Mouse (Mus musculus): Measurements from ENCODE around the gene Foxo1. TPM values are rescaled to one million over a fixed set of nuclear protein-coding genes. Genes with fewer than 3 reads are reported as not detected.

The Foxo1 gene
- polyA plus RNA-seq, 1 experiment from 2014 or later: 3.9 TPM

GRCm38 (mm10) chr3:52245996-52246830 is 21.9 kb upstream of the Foxo1 start:
- Histone ChIP-seq H3K27me3 (ENCODE audit: control insufficient read depth, insufficient read depth, low read length) (no peaks in the 10 kb centered on the region), H3K9me3 (ENCODE audit: control insufficient read depth, low read length) (no peaks in the 10 kb centered on the region), H3K36me3 (replicated peaks; ENCODE audit: control insufficient read depth, insufficient read depth) (no peaks in the 10 kb centered on the region), H3K4me3 (replicated peaks; ENCODE audit: low read length) (no peak overlapping the region), H3K27ac (no peak overlapping the region), H3K4me1 (replicated peaks; ENCODE audit: control insufficient read depth, insufficient read depth, low read length) (no peaks in the 10 kb centered on the region), H3K4me2 (replicated peaks) (no peak overlapping the region), H3K9ac (no peak overlapping the region)
- ATAC-seq (ENCODE audit: low FRiP score): peak; percentile 39; the same call in 1 of the 2 replicates
- 79% methylated on average over 12 of the region's 12 CpGs for WGBS
- DNase-seq (ENCODE audit: low spot score): no peak

- 29% methylated on average over 1 of the region's 1 CpGs for WGBS
- Histone ChIP-seq H3K9ac (no peak overlapping the region), H3K27ac (no peak overlapping the region), H3K36me3 (replicated peaks; ENCODE audit: control insufficient read depth, insufficient read depth) (no peaks in the 10 kb centered on the region), H3K4me1 (replicated peaks; ENCODE audit: control insufficient read depth, insufficient read depth, low read length) (no peaks in the 10 kb centered on the region), H3K4me2 (replicated peaks) (no peak overlapping the region), H3K9me3 (ENCODE audit: control insufficient read depth, low read length) (no peaks in the 10 kb centered on the region), H3K27me3 (ENCODE audit: control insufficient read depth, insufficient read depth, low read length) (no peaks in the 10 kb centered on the region), H3K4me3 (replicated peaks; ENCODE audit: low read length) (no peak overlapping the region)
- DNase-seq (ENCODE audit: low spot score): no peak
- ATAC-seq (ENCODE audit: low FRiP score): no peak
Observed at GRCm38 (mm10) chr3:52251184-52251583, 17.0 kb upstream of the Foxo1 start.

- Histone ChIP-seq H3K36me3 (replicated peaks; ENCODE audit: control insufficient read depth, insufficient read depth) (no peaks in the 10 kb centered on the region), H3K4me2 (replicated peaks) (no peak overlapping the region), H3K9me3 (ENCODE audit: control insufficient read depth, low read length) (no peaks in the 10 kb centered on the region), H3K4me3 (replicated peaks; ENCODE audit: low read length) (no peak overlapping the region), H3K27me3 (ENCODE audit: control insufficient read depth, insufficient read depth, low read length) (peaks cover 5% of the 10 kb centered on the region), H3K9ac (no peak overlapping the region), H3K27ac (no peak overlapping the region), H3K4me1 (replicated peaks; ENCODE audit: control insufficient read depth, insufficient read depth, low read length) (peaks cover 5% of the 10 kb centered on the region; the same call in 1 of the 2 replicates)
- ATAC-seq (ENCODE audit: low FRiP score) (no peak), DNase-seq (ENCODE audit: low spot score) (no peak)
- 20% methylated on average over 14 of the region's 14 CpGs for WGBS
Observed at GRCm38 (mm10) chr3:52253656-52254461, 14.3 kb upstream of the Foxo1 start.

GRCm38 (mm10) chr3:52254496-52254895 is 13.6 kb upstream of the Foxo1 start:
- Histone ChIP-seq H3K4me2 (replicated peaks) (no peak overlapping the region), H3K27me3 (ENCODE audit: control insufficient read depth, insufficient read depth, low read length) (peaks cover 11% of the 10 kb centered on the region), H3K9me3 (ENCODE audit: control insufficient read depth, low read length) (no peaks in the 10 kb centered on the region), H3K9ac (no peak overlapping the region), H3K36me3 (replicated peaks; ENCODE audit: control insufficient read depth, insufficient read depth) (no peaks in the 10 kb centered on the region), H3K4me3 (replicated peaks; ENCODE audit: low read length) (no peak overlapping the region), H3K4me1 (replicated peaks; ENCODE audit: control insufficient read depth, insufficient read depth, low read length) (peaks cover 5% of the 10 kb centered on the region; the same call in 1 of the 2 replicates), H3K27ac (no peak overlapping the region)
- ATAC-seq (ENCODE audit: low FRiP score) (no peak), DNase-seq (ENCODE audit: low spot score) (no peak)
- WGBS: 8% methylated on average over 2 of the region's 2 CpGs

- peak overlapping the region; percentile 49 for H3K4me2 ChIP-seq (replicated peaks)
- DNase-seq (ENCODE audit: low spot score) (peak; percentile 82), ATAC-seq (ENCODE audit: low FRiP score) (peak; percentile 27; the same call in 1 of the 2 replicates)
- H3K4me3 ChIP-seq (replicated peaks; ENCODE audit: low read length): peak overlapping the region; percentile 9; the same call in 1 of the 2 replicates
- peaks cover 21% of the 10 kb centered on the region for H3K27me3 ChIP-seq (ENCODE audit: control insufficient read depth, insufficient read depth, low read length)
- no peaks in the 10 kb centered on the region for H3K36me3 ChIP-seq (replicated peaks; ENCODE audit: control insufficient read depth, insufficient read depth)
- H3K4me1 ChIP-seq (replicated peaks; ENCODE audit: control insufficient read depth, insufficient read depth, low read length): peaks cover 5% of the 10 kb centered on the region; the same call in 1 of the 2 replicates
- WGBS: 16% methylated on average over 18 of the region's 18 CpGs
- no peak overlapping the region for H3K9ac ChIP-seq
- no peaks in the 10 kb centered on the region for H3K9me3 ChIP-seq (ENCODE audit: control insufficient read depth, low read length)
- H3K27ac ChIP-seq: no peak overlapping the region
Observed at GRCm38 (mm10) chr3:52257782-52258441, 10.2 kb upstream of the Foxo1 start.

GRCm38 (mm10) chr3:52258532-52258931 is 9.6 kb upstream of the Foxo1 start:
- DNase-seq (ENCODE audit: low spot score) (no peak), ATAC-seq (ENCODE audit: low FRiP score) (no peak)
- Histone ChIP-seq H3K27me3 (ENCODE audit: control insufficient read depth, insufficient read depth, low read length) (peaks cover 21% of the 10 kb centered on the region), H3K36me3 (replicated peaks; ENCODE audit: control insufficient read depth, insufficient read depth) (no peaks in the 10 kb centered on the region), H3K27ac (no peak overlapping the region), H3K9ac (no peak overlapping the region), H3K4me1 (replicated peaks; ENCODE audit: control insufficient read depth, insufficient read depth, low read length) (peaks cover 5% of the 10 kb centered on the region; the same call in 1 of the 2 replicates), H3K4me2 (replicated peaks) (no peak overlapping the region), H3K9me3 (ENCODE audit: control insufficient read depth, low read length) (no peaks in the 10 kb centered on the region), H3K4me3 (replicated peaks; ENCODE audit: low read length) (no peak overlapping the region)
- WGBS: 38% methylated on average over 3 of the region's 3 CpGs

- Histone ChIP-seq H3K27ac (no peak overlapping the region), H3K36me3 (replicated peaks; ENCODE audit: control insufficient read depth, insufficient read depth) (no peaks in the 10 kb centered on the region), H3K9ac (no peak overlapping the region), H3K27me3 (ENCODE audit: control insufficient read depth, insufficient read depth, low read length) (peaks cover 54% of the 10 kb centered on the region), H3K4me2 (replicated peaks) (no peak overlapping the region), H3K9me3 (ENCODE audit: control insufficient read depth, low read length) (no peaks in the 10 kb centered on the region), H3K4me1 (replicated peaks; ENCODE audit: control insufficient read depth, insufficient read depth, low read length) (peaks cover 13% of the 10 kb centered on the region; the same call in 1 of the 2 replicates), H3K4me3 (replicated peaks; ENCODE audit: low read length) (no peak overlapping the region)
- ATAC-seq (ENCODE audit: low FRiP score) (0 out of 2 replicates have a peak, but pooled peaks have one; percentile 48), DNase-seq (ENCODE audit: low spot score) (peak; percentile 91)
- 51% methylated on average over 13 of the region's 13 CpGs for WGBS
Observed at GRCm38 (mm10) chr3:52262431-52263161, 5.5 kb upstream of the Foxo1 start.

GRCm38 (mm10) chr3:52264354-52264753 is 3.8 kb upstream of the Foxo1 start:
- Histone ChIP-seq H3K27ac (no peak overlapping the region), H3K9ac (no peak overlapping the region), H3K36me3 (replicated peaks; ENCODE audit: control insufficient read depth, insufficient read depth) (no peaks in the 10 kb centered on the region), H3K4me3 (replicated peaks; ENCODE audit: low read length) (no peak overlapping the region), H3K27me3 (ENCODE audit: control insufficient read depth, insufficient read depth, low read length) (peaks cover 58% of the 10 kb centered on the region), H3K4me2 (replicated peaks) (no peak overlapping the region), H3K4me1 (replicated peaks; ENCODE audit: control insufficient read depth, insufficient read depth, low read length) (peaks cover 18% of the 10 kb centered on the region; the same call in 1 of the 2 replicates), H3K9me3 (ENCODE audit: control insufficient read depth, low read length) (no peaks in the 10 kb centered on the region)
- ATAC-seq (ENCODE audit: low FRiP score) (no peak), DNase-seq (ENCODE audit: low spot score) (no peak)
- WGBS: 89% methylated on average over 8 of the region's 8 CpGs
